Mouse (Mus musculus): ENCODE results near the gene Efemp2.
"Not testable (repeated sequence)": the region's sequence is repeated elsewhere in the genome, so short reads cannot be mapped to it uniquely, and the experiment has no call there.

The Efemp2 gene

GRCm38 (mm10) chr19:5480016-5480415 is 6.3 kb downstream of the Efemp2 start:
- DNase-seq: no peak

- DNase-seq: no peak
Measured at GRCm38 (mm10) chr19:5481398-5481797, 7.6 kb downstream of the Efemp2 start.

GRCm38 (mm10) chr19:5483386-5484359 is 9.9 kb downstream of the Efemp2 start:
- no peak for DNase-seq

GRCm38 (mm10) chr19:5484496-5484895 is 10.7 kb downstream of the Efemp2 start:
- no peak for DNase-seq

GRCm38 (mm10) chr19:5485371-5485770 is 11.6 kb downstream of the Efemp2 start:
- DNase-seq: no peak

GRCm38 (mm10) chr19:5485821-5486220 is 12.1 kb downstream of the Efemp2 start:
- DNase-seq: no peak

GRCm38 (mm10) chr19:5486286-5486685 is 12.5 kb downstream of the Efemp2 start:
- DNase-seq: peak; percentile 52

GRCm38 (mm10) chr19:5486771-5487170 is 13.0 kb downstream of the Efemp2 start:
- no peak for DNase-seq

GRCm38 (mm10) chr19:5487768-5488550 is 14.2 kb downstream of the Efemp2 start, which contains the start of gene Mus81:
Gene Mus81 (minus strand): TSS chr19:5488402.
- DNase-seq: peak; percentile 95

- DNase-seq: peak; percentile 99
Measured at GRCm38 (mm10) chr19:5488878-5489571, 15.3 kb downstream of the Efemp2 start.

GRCm38 (mm10) chr19:5489721-5490120 is 16.0 kb downstream of the Efemp2 start:
- not testable (repeated sequence) for DNase-seq

GRCm38 (mm10) chr19:5490313-5490897 is 16.7 kb downstream of the Efemp2 start, which contains the start of gene Cfl1:
Gene Cfl1 (plus strand): TSS chr19:5490455.
- DNase-seq: peak; percentile 96

- DNase-seq: peak; percentile 87
Measured at GRCm38 (mm10) chr19:5490898-5491708, 17.3 kb downstream of the Efemp2 start.

GRCm38 (mm10) chr19:5492641-5493040 is 18.9 kb downstream of the Efemp2 start:
- no peak for DNase-seq

GRCm38 (mm10) chr19:5493301-5493721 is 19.6 kb downstream of the Efemp2 start:
- DNase-seq: not testable (repeated sequence)

- DNase-seq: no peak
Measured at GRCm38 (mm10) chr19:5494314-5494713, 20.6 kb downstream of the Efemp2 start.

GRCm38 (mm10) chr19:5495353-5496051 is 21.7 kb downstream of the Efemp2 start:
- DNase-seq: no peak

GRCm38 (mm10) chr19:5496052-5496370 is 22.3 kb downstream of the Efemp2 start:
- no peak for DNase-seq

- DNase-seq: no peak
Measured at GRCm38 (mm10) chr19:5500330-5500875, 26.6 kb downstream of the Efemp2 start.

- DNase-seq: no peak
Measured at GRCm38 (mm10) chr19:5503687-5504086, 29.9 kb downstream of the Efemp2 start, which contains the start of gene 1700020D05Rik. Gene 1700020D05Rik (minus strand): TSS chr19:5503787.

Data from layer of hippocampus, adult 9-11 months (tissue).